Mouse (Mus musculus) kidney, embryonic 15.5 days (tissue): ENCODE measurements around the gene Nbeal2. TPM values are rescaled to one million over a fixed set of nuclear protein-coding genes. Genes with fewer than 3 reads are reported as not detected.

ENCODE experiments used
- ATAC-seq: fragments of 200-750 bp; cut with Nextera tagmentation; replicated peaks from 2 replicates; pipeline ENCODE4 v1.8.0; 2017; ENCODE audit warnings: moderate TSS enrichment; ENCODE audit not compliant: low FRiP score
- H3K27ac ChIP-seq: fragments of 300-500 bp; sonication (generic); 2 replicates; pipeline ENCODE4 v1.5.1; 2015; ENCODE audit warnings: mild to moderate bottlenecking, inconsistent platforms
- H3K27me3 ChIP-seq: fragments of 300-500 bp; sonication (generic); 2 replicates; pipeline ENCODE4 v1.6.1; 2015; ENCODE audit warnings: inconsistent platforms
- H3K36me3 ChIP-seq: fragments of 300-500 bp; sonication (generic); 2 replicates; pipeline ENCODE4 v1.6.1; 2015; ENCODE audit warnings: inconsistent platforms
- H3K4me1 ChIP-seq: fragments of 300-500 bp; sonication (generic); 2 replicates; pipeline ENCODE4 v1.6.1; 2015; ENCODE audit warnings: inconsistent platforms
- H3K4me2 ChIP-seq: fragments of 300-500 bp; sonication (generic); 2 replicates; pipeline ENCODE4 v1.6.1; 2015; ENCODE audit warnings: moderate library complexity, mild to moderate bottlenecking, inconsistent platforms
- H3K4me3 ChIP-seq: fragments of 300-500 bp; sonication (generic); replicated peaks from 2 replicates; pipeline ENCODE4 v1.5.1; 2015; ENCODE audit warnings: mild to moderate bottlenecking, inconsistent platforms
- H3K9ac ChIP-seq: fragments of 300-500 bp; sonication (generic); 2 replicates; pipeline ENCODE4 v1.6.1; 2015; ENCODE audit warnings: mild to moderate bottlenecking, inconsistent platforms
- H3K9me3 ChIP-seq: fragments of 300-500 bp; sonication (generic); replicated peaks from 2 replicates; pipeline ENCODE4 v1.6.1; 2016; ENCODE audit warnings: inconsistent platforms
- WGBS: fragments of 180-500 bp; shearing (Covaris S2); methylation state at CpG from one replicate; pipeline ENCODE4 v1.1.7; 2015; ENCODE audit warnings: mixed read lengths; 5-methylcytosine and 5-hydroxymethylcytosine counted together
- polyA plus RNA-seq: library from polyadenylated mRNA; unstranded; fragments of >200 nt; fragmentation: Nextera tagmentation; extraction: Ambion mirVana; gene quantifications from 2 replicates; pipeline ENCODE4 v1.2.1, GENCODE M21; 2015

Nbeal2 gene
- polyA plus RNA-seq, 1 experiment from 2014 or later, result 5.5 TPM

DNA sequence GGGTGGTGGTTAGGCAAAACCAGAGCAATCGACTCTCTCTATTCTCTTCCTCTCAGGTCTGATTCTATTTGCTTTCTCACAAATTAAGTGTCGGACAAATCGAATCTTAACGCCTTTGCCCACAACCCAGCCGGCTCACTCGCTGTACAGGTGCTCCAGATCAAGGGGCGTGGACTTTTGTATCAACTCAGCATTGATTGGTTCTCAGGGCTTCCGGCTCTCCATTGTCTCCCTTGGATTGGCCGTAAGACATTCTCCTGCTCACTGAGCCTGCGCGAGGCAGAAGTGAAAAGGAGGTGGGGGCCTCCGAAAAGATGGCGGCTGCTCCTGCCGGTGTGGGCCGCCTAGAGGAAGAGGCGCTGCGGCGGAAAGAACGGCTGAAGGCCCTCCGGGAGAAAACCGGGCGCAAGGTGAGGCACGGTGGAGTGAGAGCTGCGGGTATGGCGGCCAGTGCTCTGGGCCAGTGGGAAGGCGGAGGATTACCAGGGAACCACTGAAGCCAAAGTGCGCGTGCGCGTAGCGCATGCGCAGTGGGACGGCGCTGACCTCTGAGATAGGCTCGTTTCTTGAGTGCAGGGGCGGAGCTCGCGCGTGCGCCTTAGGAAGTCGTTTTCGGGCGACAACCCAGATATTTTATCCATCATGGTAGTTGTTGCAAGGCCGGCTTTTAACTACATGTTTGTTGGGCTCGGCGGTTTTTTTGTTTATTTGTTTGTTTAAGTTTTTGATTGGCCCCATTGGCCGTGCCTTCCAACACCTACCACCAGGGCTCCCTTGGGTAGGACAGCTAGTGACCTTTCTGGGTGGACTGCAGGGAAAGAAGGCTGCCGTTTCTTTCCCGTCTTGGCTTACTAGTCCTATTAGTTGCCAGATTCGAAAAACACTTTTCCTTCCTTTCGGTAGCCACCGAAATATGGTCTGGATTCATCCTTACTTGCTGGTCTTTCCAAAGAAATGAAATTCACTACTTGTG is 2.6 kb upstream of the Nbeal2 start, which contains the start of gene Ccdc12:
Gene Ccdc12 (plus strand): TSS at position 255 of the 973 bp plus-strand sequence.
- peak within 1 kb of the TSS; percentile 94 for H3K27ac ChIP-seq
- peak; percentile 92 for ATAC-seq
- H3K36me3 ChIP-seq, result peaks cover 8% of the 10 kb centered on the region; the same call in 1 of the 2 replicates
- peaks cover 59% of the 10 kb centered on the region for H3K4me1 ChIP-seq
- peak within 1 kb of the TSS; percentile 79 for H3K9ac ChIP-seq
- H3K4me2 ChIP-seq, result peak within 1 kb of the TSS; percentile 66
- peaks cover 15% of the 10 kb centered on the region; the same call in 1 of the 2 replicates for H3K27me3 ChIP-seq
- WGBS, result under 1% methylated on average over 52 of the region's 52 CpGs
- H3K9me3 ChIP-seq, result no peaks in the 10 kb centered on the region
- peak within 1 kb of the TSS; percentile 82 for H3K4me3 ChIP-seq

DNA sequence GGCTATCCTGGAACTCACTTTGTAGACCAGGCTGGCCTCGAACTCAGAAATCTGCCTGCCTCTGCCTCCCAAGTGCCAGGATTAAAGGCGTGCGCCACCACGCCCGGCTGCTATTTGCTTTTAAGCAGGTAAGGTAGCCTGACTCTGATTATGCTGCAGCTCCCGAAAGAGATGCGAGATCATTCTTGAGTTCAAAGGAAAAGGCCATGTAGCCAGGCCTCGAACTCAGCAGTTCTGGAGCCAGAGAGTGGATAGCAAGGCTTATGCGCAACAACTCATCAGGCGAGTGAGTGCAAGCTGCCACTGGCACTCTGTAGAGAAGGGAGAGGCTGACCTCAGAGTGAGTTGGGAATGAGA is 1.7 kb upstream of the Nbeal2 start:
- Histone ChIP-seq H3K4me1 (peaks cover 59% of the 10 kb centered on the region), H3K36me3 (peaks cover 8% of the 10 kb centered on the region; the same call in 1 of the 2 replicates), H3K9me3 (no peaks in the 10 kb centered on the region), H3K27me3 (peaks cover 18% of the 10 kb centered on the region; the same call in 1 of the 2 replicates), H3K4me3 (peak overlapping the region; percentile 82), H3K9ac (peak overlapping the region; percentile 34; the same call in 1 of the 2 replicates), H3K4me2 (peak overlapping the region; percentile 66), H3K27ac (peak overlapping the region; percentile 94)
- no peak for ATAC-seq
- 80% methylated on average over 10 of the region's 10 CpGs for whole genome bisulfite sequencing

DNA sequence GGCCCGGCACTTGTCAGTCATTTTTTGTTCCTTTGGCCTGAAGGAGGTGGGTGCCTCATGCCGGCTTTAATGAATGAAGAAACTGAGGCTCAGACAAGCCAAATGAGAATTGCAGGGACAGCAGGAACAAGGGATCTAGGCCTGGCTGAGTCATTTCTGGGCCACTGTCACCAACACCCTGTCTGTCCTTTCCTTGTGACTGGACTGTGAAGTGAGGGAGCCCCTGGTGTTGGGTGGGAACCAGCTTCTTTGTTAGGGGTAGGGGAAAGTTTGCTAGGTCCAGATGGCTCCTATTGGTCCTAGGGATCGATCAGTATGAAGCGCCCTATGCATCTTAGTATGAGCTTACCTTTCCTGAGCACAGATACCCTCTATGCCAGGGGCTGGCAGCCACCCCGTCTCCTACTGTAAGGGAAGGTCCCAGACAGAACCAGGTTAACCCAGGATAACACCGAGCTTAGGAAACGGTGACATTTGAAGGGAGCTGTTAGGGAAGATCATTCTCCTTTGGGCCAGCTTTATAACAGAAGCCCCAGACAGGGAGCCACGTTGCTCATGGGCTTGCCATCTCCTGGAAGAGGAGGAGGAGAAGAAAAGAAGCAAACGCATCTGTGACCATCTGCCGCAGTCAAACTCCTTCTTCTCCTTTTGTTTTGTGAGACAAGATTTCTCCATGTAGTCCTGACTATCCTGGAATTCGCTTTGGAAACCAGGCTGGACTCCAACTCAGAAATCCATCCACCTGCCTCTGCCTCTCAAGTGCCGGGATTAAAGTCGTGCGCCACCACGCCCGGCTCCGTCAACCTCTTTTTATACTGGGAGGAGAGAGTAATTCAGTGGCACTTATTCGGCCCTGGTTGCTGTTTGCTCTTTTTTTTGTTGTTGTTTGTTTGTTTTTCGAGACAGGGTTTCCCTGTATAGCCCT is 1.0 kb upstream of the Nbeal2 start:
- H3K9me3 ChIP-seq, result no peaks in the 10 kb centered on the region
- H3K9ac ChIP-seq, result peak overlapping the region; percentile 75; the same call in 1 of the 2 replicates
- peak overlapping the region; percentile 76 for H3K4me3 ChIP-seq
- peak overlapping the region; percentile 98 for H3K4me2 ChIP-seq
- ATAC-seq, result no peak
- peaks cover 59% of the 10 kb centered on the region for H3K4me1 ChIP-seq
- H3K27ac ChIP-seq, result peak overlapping the region; percentile 61
- H3K27me3 ChIP-seq, result peaks cover 18% of the 10 kb centered on the region; the same call in 1 of the 2 replicates
- peaks cover 8% of the 10 kb centered on the region; the same call in 1 of the 2 replicates for H3K36me3 ChIP-seq
- 82% methylated on average over 19 of the region's 19 CpGs for WGBS

DNA sequence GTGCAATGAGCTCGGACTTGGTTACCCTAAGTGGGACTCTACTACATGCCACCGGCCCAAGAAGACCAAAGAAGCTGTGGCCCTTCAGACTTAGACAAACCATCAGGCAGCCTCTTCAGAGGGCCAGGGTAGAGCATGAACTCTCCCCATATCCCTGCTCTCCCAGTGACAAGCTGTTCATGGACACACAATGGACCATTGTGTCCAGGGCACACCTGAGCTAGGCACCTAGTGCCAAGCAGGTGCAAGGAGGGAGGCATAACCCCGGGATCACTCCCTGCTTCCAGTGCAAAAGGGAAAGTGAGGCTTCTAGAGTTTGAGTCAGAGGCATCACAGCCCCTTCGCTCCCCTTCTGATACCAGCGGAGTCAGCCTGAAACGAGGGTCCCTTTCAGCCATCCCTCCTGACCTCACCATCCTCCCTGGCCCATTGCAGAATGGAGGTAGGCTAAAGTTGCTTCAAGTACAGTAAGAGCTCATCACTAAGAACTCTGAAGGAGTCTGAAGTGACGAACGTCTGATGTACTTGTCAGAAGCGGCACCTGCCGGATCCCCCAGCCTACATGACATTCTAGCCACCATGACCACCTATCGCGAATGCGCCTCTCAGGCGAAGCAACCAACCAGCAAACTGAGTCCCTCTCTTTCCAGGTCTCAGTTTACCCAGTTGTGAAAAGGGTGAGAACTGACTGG is 852 bp downstream of the Nbeal2 start:
- no peak for ATAC-seq
- H3K36me3 ChIP-seq, result no peaks in the 10 kb centered on the region
- peak overlapping the region; percentile 76 for H3K4me3 ChIP-seq
- H3K27me3 ChIP-seq, result peaks cover 18% of the 10 kb centered on the region; the same call in 1 of the 2 replicates
- H3K9ac ChIP-seq, result peak overlapping the region; percentile 75
- 19% methylated on average over 14 of the region's 14 CpGs for WGBS
- no peaks in the 10 kb centered on the region for H3K9me3 ChIP-seq
- peaks cover 53% of the 10 kb centered on the region for H3K4me1 ChIP-seq
- peak overlapping the region; percentile 98 for H3K4me2 ChIP-seq
- H3K27ac ChIP-seq, result peak overlapping the region; percentile 61; the same call in 1 of the 2 replicates

DNA sequence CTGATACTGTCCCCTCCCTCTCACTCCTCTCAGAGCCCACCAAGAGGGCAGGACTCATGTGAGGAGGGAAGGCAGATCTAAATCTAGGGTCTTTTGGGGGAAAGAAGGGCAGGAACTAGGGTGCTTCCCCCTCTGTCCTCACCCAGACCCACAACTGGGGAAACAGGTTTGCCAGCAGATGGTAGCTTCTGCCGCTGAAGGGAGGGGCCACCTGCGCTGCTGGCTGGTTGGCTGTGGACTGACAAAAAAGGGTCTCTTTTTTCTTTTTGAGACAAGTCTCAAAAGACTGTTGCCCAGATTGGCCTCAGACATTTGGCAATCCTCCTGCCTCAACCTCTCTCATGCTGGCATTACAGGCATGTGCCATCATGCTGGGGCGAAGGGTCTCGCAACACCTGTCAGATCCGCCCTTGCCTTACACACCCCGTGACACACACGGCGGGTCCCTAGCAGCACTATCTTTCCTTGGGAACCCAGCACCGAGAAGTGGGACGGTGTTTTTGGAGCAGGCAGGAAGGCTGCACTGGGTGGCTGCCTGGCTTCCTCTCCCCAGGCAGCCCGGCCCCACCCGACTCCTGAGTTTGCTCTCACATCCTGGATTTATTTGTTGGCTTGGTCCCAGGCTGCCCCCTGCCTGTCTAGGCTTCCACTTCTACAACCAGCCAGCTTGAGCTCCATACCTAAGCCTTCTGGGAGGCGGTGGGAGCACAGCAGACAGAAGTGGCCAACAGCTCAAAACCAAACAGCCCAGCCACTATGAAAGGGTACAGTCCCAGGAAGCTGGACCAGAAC is 1.8 kb downstream of the Nbeal2 start:
- Histone ChIP-seq H3K27me3 (peaks cover 18% of the 10 kb centered on the region; the same call in 1 of the 2 replicates), H3K9ac (no peak overlapping the region), H3K36me3 (no peaks in the 10 kb centered on the region), H3K27ac (peak overlapping the region; percentile 7; the same call in 1 of the 2 replicates), H3K9me3 (no peaks in the 10 kb centered on the region), H3K4me3 (peak overlapping the region; percentile 76), H3K4me2 (peak overlapping the region; percentile 98), H3K4me1 (peaks cover 44% of the 10 kb centered on the region)
- ATAC-seq, result no peak
- 30% methylated on average over 13 of the region's 13 CpGs for WGBS

DNA sequence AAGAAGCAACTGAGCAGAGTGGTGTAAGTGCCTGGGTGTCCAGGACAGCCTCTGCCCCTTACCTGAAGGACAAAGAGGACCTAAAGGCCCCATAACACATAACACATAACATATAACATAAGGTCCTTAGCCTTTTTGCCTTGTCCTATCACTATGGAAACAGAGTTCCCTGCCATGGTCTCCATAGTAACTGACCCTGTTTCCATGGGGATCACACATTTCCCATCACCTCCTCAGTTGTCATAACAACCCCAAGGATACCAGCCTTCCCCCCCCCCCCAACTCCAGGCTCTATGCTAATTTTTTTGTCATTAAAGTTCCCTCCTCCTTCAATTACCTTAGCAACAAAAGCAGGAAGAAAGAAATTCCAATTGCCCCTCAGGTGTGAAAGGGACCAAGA is 4.2 kb downstream of the Nbeal2 start:
- Histone ChIP-seq H3K4me1 (peaks cover 42% of the 10 kb centered on the region), H3K9me3 (no peaks in the 10 kb centered on the region), H3K4me2 (no peak overlapping the region), H3K27ac (no peak overlapping the region), H3K36me3 (no peaks in the 10 kb centered on the region), H3K4me3 (no peak overlapping the region), H3K27me3 (peaks cover 18% of the 10 kb centered on the region; the same call in 1 of the 2 replicates), H3K9ac (no peak overlapping the region)
- ATAC-seq, result no peak

DNA sequence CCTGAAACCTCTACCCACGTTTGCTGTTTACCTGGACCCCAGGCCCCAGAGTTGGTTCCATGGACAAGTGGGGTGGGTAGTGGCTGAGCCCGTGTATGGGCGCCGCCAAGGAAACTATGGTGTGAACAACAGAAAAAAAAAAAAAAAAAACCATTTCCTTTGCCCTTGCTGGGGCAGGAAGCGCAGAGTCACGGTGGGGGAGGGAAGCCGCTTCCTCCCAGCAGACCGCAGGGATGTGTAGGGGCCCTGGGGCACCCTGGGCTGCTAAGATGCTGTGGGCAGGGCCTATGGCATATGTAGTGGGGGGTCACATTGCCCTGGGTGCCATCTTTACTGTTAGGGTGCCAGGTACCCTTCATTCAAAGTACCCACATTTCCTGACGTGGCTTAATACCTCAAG is 8.7 kb downstream of the Nbeal2 start:
- no peak overlapping the region for H3K9ac ChIP-seq
- no peak for ATAC-seq
- 74% methylated on average over 9 of the region's 9 CpGs for WGBS
- no peaks in the 10 kb centered on the region for H3K27me3 ChIP-seq
- H3K4me2 ChIP-seq, result no peak overlapping the region
- H3K27ac ChIP-seq, result no peak overlapping the region
- no peaks in the 10 kb centered on the region for H3K36me3 ChIP-seq
- H3K9me3 ChIP-seq, result no peaks in the 10 kb centered on the region
- H3K4me1 ChIP-seq, result peaks cover 37% of the 10 kb centered on the region
- H3K4me3 ChIP-seq, result no peak overlapping the region

DNA sequence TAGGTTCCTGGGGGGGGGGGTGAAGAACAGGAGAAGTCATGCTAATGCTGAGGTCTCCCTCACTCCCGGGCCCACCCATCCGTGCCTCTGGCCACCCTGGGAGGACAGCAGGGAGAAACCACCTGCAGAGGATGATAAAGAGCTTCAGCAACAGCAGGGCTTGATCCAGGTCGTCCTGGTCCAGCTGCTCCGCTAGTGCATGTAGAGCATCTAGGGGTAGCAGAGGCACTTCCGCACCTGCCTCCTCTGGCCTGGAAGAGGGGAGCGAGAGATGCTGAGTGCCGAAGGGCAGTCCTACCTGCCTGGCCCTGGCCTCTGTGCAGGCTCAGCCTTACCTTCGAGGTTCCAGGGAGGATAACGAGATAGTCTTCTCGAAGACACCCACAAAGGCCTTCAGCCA is 9.7 kb downstream of the Nbeal2 start:
- WGBS, result 63% methylated on average over 10 of the region's 10 CpGs
- H3K27ac ChIP-seq, result peak overlapping the region; percentile 76; the same call in 1 of the 2 replicates
- H3K4me3 ChIP-seq, result no peak overlapping the region
- H3K27me3 ChIP-seq, result no peaks in the 10 kb centered on the region
- peaks cover 4% of the 10 kb centered on the region; the same call in 1 of the 2 replicates for H3K36me3 ChIP-seq
- no peaks in the 10 kb centered on the region for H3K9me3 ChIP-seq
- H3K4me2 ChIP-seq, result no peak overlapping the region
- peaks cover 37% of the 10 kb centered on the region for H3K4me1 ChIP-seq
- 0 out of 2 replicates have a peak, but pooled peaks have one; percentile 3 for ATAC-seq
- no peak overlapping the region for H3K9ac ChIP-seq

DNA sequence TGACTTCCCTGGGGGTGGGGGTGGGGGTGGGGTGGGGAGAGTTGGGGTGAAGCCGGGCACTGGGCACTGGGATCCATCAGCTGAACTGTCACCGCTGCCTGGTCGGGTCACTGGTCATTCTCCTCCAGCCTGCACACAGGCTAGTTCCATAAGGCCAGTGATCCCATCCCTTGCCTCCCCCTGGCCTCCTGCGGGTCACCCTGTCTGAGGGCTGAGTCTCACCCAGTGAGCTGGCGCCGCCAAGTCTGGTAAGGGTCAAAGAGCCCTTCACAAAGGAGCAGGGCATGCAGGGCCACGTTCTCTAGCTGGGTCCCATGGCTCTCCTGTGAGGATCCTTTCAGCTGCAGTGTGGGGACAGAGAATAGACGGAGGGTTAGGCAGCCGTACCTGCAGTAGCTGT is 10.2 kb downstream of the Nbeal2 start:
- Histone ChIP-seq H3K4me3 (no peak overlapping the region), H3K27me3 (no peaks in the 10 kb centered on the region), H3K4me2 (no peak overlapping the region), H3K9me3 (no peaks in the 10 kb centered on the region), H3K4me1 (peaks cover 37% of the 10 kb centered on the region), H3K27ac (peak overlapping the region; percentile 76; the same call in 1 of the 2 replicates), H3K9ac (no peak overlapping the region), H3K36me3 (peaks cover 8% of the 10 kb centered on the region; the same call in 1 of the 2 replicates)
- peak; percentile 66 for ATAC-seq
- 50% methylated on average over 9 of the region's 9 CpGs for WGBS

DNA sequence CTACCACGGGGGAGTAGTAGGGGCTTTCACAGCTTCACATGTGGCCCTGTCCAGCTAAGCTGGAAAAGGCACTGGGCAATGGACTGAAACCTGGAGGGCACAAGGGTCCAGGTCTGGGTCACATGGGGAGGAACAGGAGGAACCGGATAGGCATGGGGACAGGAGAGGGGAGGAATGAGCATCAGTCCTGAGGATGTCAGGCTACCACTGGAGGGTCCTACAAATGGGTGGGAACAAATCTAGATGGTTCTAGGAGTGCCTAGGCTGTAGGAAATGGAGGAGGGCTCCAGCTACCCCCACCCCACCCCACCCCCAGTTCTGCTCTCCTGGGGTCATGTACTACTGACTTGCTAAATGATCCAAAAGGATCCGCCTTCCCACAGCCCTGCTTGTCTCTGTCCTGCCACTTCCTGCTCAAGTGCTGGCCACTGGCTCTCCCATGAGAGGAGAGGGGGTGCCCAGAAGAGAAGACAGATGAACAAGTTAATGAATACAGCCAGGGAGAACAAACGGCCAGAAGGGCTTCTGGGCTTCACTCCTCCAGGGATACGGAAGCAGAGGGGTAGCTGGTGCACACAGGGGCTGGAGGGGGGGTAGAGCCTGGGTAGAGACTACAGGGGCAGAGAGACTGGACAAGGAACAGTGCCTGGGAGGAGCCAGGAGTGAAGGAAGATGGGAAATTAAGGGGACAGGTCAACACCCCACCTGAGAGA is 11.0 kb downstream of the Nbeal2 start:
- no peaks in the 10 kb centered on the region for H3K27me3 ChIP-seq
- no peaks in the 10 kb centered on the region for H3K9me3 ChIP-seq
- H3K4me2 ChIP-seq, result no peak overlapping the region
- peak; percentile 68 for ATAC-seq
- H3K4me1 ChIP-seq, result peaks cover 37% of the 10 kb centered on the region
- H3K9ac ChIP-seq, result no peak overlapping the region
- WGBS, result 22% methylated on average over 5 of the region's 5 CpGs
- H3K36me3 ChIP-seq, result peaks cover 16% of the 10 kb centered on the region
- no peak overlapping the region for H3K4me3 ChIP-seq
- peak overlapping the region; percentile 76 for H3K27ac ChIP-seq
